Mouse (Mus musculus): ENCODE results near the gene Tmem150b.

Tmem150b gene

GRCm38 (mm10) chr7:4690951-4691653, 33.9 kb downstream of the Tmem150b start:
- TF ChIP-seq GATA4 (IDR thresholded peaks at IDR 0.05; ENCODE audit: insufficient replicate concordance, low read length) = no peak

- no peak for TF ChIP-seq GATA4 (IDR thresholded peaks at IDR 0.05; ENCODE audit: insufficient replicate concordance, low read length)
Observed at GRCm38 (mm10) chr7:4690387-4690786, 34.7 kb downstream of the Tmem150b start, which contains the start of gene Brsk1. Gene Brsk1, plus strand, starts transcription at chr7:4690604.

DNA sequence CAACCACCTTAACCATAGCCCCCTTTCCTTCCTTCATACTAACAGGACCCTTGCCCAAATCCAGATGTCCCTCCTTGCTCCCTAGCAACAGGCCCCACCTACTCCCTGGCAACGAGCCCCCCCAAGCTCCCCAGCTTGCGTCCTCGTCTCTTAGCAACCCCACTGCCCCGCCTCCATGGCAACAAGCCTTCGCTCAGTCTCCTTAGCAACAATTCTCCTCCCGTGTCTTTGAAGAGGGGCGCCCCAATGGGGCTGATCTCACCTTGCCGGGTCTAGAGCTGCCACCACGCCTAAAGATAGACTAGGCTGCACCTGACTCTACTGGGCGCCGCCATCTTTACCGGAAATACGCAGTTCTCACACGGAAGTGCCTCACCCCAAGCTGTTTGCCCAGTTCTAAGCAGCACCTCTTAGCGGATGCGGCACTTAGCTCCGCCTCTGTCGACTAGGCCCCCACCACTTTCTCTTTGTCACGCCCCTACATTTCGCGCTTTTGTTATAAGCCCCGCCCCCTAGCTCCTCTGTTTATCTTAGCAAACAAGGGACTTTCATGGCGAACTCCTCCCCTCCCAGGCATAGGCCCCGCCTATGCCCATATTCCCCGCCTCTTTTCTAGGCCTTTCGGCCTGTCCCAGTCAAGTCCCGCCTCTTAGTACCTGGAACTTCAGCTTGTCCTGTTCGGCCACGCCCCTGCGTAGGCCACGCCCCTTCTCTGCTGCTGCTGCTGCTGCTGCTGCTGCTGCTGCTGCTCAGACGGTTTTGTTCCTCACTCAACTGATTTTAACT, 40.2 kb downstream of the Tmem150b start, which contains the start of gene Hspbp1:
TSS of gene Hspbp1 (minus strand) at position 437 of the 786 bp plus-strand sequence.
- TF ChIP-seq GATA4 (IDR thresholded peaks at IDR 0.05; ENCODE audit: insufficient replicate concordance, low read length) = peak; percentile 31; the same call in 1 of the 2 replicates

GRCm38 (mm10) chr7:4684203-4684602, 40.8 kb downstream of the Tmem150b start:
- no peak for TF ChIP-seq GATA4 (IDR thresholded peaks at IDR 0.05; ENCODE audit: insufficient replicate concordance, low read length)

DNA sequence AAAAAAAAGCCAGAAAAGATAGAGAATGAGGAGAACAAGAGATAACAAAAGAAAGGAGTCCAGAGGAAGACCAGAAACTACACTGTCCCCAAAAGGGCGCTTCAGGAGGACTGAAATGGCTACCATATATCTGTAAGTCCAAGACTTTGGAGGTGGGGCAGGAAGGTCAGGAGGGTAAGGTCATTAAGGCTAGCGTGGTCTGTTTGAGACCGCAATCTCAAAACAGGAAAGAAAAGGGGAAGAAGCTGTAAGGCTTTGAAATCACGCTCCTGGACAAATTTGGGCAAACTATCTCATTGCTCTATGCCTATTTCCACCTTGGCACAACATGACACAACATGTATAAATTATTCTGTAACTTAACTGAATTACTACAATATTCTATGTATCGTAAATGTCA, 41.7 kb downstream of the Tmem150b start:
- no peak for TF ChIP-seq GATA4 (IDR thresholded peaks at IDR 0.05; ENCODE audit: insufficient replicate concordance, low read length)

DNA sequence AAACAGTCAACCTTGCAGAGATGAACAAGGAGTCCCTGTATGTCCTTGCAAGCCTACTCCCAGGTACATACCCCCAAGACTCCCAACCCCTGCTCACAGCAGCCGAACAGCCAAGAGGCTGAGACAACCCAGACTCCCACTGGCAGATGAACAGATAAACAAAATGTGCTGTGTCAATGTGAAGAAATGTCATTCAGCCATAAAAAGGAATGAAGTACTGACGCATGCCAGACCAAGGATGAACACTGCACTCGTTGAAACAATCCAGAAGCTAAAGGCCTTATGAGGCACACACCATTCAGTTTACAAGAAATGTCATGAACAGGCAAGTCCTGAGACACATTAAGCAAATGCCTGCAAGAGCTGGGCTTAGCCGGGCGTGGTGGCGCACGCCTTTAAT, 49.8 kb downstream of the Tmem150b start:
- no peak for TF ChIP-seq GATA4 (IDR thresholded peaks at IDR 0.05; ENCODE audit: insufficient replicate concordance, low read length)

DNA sequence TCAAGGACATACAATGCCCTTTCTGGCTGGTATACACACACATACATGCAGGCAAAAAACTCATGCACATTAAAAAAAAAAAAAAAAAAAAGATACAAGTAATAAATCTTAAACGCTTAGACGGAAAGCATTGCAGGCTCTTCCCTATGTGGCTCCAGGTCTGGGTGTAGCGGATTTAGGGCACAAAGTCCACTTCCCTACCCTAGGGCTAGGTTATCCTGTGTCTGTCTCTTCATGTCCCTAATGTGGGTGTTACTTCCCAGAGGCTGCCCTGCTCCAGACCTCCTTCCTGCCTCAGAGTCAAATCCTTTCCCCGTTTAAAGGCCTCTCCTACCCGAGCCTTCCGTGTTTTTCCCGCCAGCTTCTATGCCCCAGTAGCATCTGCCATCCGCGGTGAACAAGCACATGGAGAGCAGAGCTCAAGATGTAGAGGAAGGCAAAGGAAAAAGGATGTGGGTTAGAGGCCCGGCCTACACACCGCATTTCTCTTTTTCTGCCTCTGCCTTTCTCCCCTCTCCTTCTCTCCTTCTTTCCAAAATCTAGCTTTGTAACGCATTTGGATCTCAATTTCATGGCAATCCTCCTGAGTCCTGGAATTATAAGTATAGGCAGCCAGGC, 50.8 kb downstream of the Tmem150b start:
- TF ChIP-seq GATA4 (IDR thresholded peaks at IDR 0.05; ENCODE audit: insufficient replicate concordance, low read length) = no peak

DNA sequence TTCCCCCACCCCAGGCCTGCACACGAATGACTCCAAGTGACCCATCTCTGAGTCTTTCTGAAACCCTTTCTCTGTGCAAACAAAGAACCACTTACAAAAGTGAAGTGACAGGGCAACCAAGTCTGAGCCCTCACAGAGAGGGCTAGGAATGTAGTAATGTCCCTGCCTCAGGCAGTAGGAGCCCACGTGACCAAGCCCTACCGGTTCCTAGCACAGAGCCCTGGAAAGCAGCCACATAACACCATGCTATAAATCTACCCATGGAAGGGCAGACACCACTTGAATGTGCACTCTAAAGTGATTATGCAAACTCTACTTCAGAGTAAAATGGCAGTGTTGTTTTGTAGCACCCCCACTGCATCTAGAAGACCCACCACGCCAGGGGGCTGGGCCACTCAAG, 53.1 kb downstream of the Tmem150b start:
- no peak for TF ChIP-seq GATA4 (IDR thresholded peaks at IDR 0.05; ENCODE audit: insufficient replicate concordance, low read length)

GRCm38 (mm10) chr7:4670655-4671255, 54.3 kb downstream of the Tmem150b start:
- TF ChIP-seq GATA4 (IDR thresholded peaks at IDR 0.05; ENCODE audit: insufficient replicate concordance, low read length) = no peak

- no peak for TF ChIP-seq GATA4 (IDR thresholded peaks at IDR 0.05; ENCODE audit: insufficient replicate concordance, low read length)
Observed at GRCm38 (mm10) chr7:4669156-4669555, 55.9 kb downstream of the Tmem150b start.

DNA sequence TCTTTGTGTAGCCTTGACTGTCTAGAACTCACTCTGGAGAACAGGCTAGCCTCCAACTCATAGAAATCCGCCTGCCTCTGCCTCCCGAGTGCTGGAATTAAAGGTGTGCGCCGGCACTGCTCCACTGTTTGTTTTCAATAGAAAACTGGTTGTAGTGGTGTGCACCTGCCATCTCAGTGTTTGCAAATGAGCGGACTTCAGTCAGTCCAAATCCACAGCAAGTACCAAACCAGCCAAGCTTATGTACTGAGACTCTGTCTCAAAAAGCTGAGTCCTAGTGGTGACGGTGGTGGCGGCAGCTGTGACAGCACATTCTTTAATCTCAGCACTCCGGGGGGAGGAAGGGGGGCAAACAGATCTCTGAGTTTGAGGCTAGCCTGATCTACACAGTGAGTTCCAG, 56.5 kb downstream of the Tmem150b start:
- no peak for TF ChIP-seq GATA4 (IDR thresholded peaks at IDR 0.05; ENCODE audit: insufficient replicate concordance, low read length)

GRCm38 (mm10) chr7:4666871-4667270, 58.2 kb downstream of the Tmem150b start:
- no peak for TF ChIP-seq GATA4 (IDR thresholded peaks at IDR 0.05; ENCODE audit: insufficient replicate concordance, low read length)

DNA sequence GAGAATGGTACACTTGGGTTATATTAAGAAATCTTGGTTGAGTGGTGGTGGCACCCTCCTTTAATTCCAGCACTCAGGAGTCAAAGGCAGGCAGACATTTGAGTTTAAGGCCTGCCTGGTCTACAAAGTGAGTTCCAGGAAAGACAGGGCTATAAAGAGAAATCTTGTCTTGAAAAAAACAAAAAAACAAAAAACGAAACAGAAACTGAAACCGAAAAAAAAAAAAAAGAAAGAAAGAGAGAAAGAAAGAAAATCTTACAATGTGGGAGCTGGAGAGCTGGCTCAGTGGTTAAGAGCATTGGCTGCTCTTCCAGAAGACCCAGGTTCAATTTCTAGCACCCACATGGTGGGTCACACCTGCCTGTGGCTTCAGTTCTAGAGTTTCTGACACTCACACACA, 61.3 kb downstream of the Tmem150b start:
- no peak for TF ChIP-seq GATA4 (IDR thresholded peaks at IDR 0.05; ENCODE audit: insufficient replicate concordance, low read length)

DNA sequence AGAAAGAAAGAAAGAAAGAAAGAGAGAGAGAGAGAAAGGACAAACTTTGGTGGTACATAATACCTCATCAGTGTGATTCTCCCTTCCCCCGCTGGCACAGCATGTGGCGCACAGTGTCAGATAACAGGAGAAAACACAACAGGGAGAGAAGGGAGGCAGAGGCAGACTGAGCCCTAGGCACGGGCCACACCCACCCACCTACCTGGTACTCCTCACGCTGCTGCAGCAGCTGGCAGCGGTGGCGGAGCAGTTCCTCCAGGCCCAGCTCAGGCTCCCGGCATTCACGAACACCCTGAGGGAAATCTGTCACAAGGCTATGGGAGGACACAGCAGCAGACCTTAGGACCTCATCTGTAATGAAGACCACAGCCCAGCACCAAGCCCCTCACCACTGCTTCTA, 61.9 kb downstream of the Tmem150b start:
- no peak for TF ChIP-seq GATA4 (IDR thresholded peaks at IDR 0.05; ENCODE audit: insufficient replicate concordance, low read length)

DNA sequence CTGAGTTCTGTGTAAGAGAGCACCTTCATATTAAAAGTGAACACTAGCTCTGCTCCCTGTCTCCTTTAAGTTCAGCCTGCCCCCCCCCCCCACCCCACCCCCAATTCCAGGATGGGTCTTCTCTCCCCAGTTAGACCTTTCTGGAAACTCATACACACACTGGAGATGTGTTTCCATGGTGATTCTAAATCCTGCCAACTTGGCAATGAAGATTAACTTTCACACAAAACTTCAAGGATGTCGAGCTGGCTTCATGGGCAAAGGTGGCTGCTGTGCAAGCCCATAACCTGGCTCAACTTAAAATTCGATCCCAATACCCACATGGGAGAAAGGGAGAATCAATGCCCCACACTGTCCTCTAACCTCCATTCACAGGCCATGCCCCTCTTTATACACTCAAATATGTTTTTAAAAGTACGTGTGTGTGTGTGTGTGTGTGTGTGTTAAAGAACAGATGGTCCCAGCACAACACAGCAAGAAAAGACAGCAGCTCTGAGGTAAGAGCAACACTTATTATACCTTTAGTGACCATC, 65.1 kb downstream of the Tmem150b start:
- no peak for TF ChIP-seq GATA4 (IDR thresholded peaks at IDR 0.05; ENCODE audit: insufficient replicate concordance, low read length)
